Comparison of ENCODE assay signal across 8 mouse cellular contexts in the genomic region with DNA sequence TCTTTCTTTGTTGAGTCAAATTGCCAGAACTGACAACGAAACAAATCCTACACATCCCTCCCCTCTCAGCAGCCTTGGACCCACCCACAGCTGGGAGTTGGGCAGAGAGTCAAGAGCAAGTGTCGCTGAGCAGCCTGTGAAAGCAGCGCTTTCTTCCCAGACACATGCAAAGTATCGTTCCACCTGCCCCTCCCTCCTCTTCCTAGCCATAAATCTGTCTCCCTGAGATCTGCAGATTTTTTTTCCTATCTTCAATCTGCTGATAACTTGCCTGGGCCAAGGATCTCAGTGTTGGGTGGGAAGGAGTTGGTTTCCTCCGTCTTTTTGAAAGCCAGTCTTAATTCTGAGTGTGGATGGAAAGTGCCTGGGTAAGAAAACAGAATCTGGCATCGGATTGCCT.
DNase-seq lines count a peak whose midpoint lies in the region; ATAC-seq lines count a peak whose summit lies in the region.

No protein-coding gene starts in this region.

- no peak overlapping the region for H3K4me2 ChIP-seq in midbrain, embryonic 14.5 days (ENCODE audit: low read length)
- H3K4me2 ChIP-seq in midbrain, embryonic 11.5 days: no peak overlapping the region

- H3K27me3 ChIP-seq in midbrain, embryonic 14.5 days (ENCODE audit: control insufficient read depth, insufficient read depth, low read length): no peaks in the 10 kb centered on the region
- no peaks in the 10 kb centered on the region for H3K27me3 ChIP-seq in midbrain, embryonic 11.5 days (ENCODE audit: control insufficient read depth, insufficient read depth, low read length)

- H3K27ac ChIP-seq in midbrain, embryonic 14.5 days (replicated peaks; ENCODE audit: low read depth, low read length): no peak overlapping the region
- H3K27ac ChIP-seq in midbrain, embryonic 11.5 days (ENCODE audit: low read depth, low read length): no peak overlapping the region

- H3K9ac ChIP-seq in midbrain, embryonic 14.5 days (replicated peaks; ENCODE audit: low read length): no peak overlapping the region
- no peak overlapping the region for H3K9ac ChIP-seq in midbrain, embryonic 11.5 days (ENCODE audit: low read length)

- H3K4me1 ChIP-seq in midbrain, embryonic 14.5 days (ENCODE audit: control insufficient read depth, insufficient read depth, low read length): no peaks in the 10 kb centered on the region
- no peaks in the 10 kb centered on the region for H3K4me1 ChIP-seq in midbrain, embryonic 11.5 days (ENCODE audit: control insufficient read depth, insufficient read depth, low read length)

- H3K4me3 ChIP-seq in midbrain, embryonic 14.5 days (replicated peaks; ENCODE audit: low read depth, low read length): no peak overlapping the region
- H3K4me3 ChIP-seq in midbrain, embryonic 11.5 days (ENCODE audit: low read depth, low read length): no peak overlapping the region

- ATAC-seq in midbrain, embryonic 14.5 days (ENCODE audit: low FRiP score, low TSS enrichment): peak; percentile 60; the same call in 1 of the 2 replicates
- no peak for ATAC-seq in midbrain, embryonic 11.5 days (ENCODE audit: low FRiP score)

- WGBS in midbrain, embryonic 14.5 days: 58% methylated on average over 6 of the region's 6 CpGs
- WGBS in midbrain, embryonic 11.5 days: 75% methylated on average over 6 of the region's 6 CpGs

- no peaks in the 10 kb centered on the region for H3K9me3 ChIP-seq in midbrain, embryonic 14.5 days (ENCODE audit: control insufficient read depth, low read length)
- H3K9me3 ChIP-seq in midbrain, embryonic 11.5 days (ENCODE audit: control insufficient read depth, low read length): no peaks in the 10 kb centered on the region

- no peaks in the 10 kb centered on the region for H3K36me3 ChIP-seq in midbrain, embryonic 14.5 days (ENCODE audit: control insufficient read depth, insufficient read depth, low read length)
- no peaks in the 10 kb centered on the region for H3K36me3 ChIP-seq in midbrain, embryonic 11.5 days (ENCODE audit: control insufficient read depth, insufficient read depth, low read length)

- DNase-seq in cerebellum, postnatal 14 days: peak; percentile 18 to 29
- no peak for DNase-seq in cerebellum, adult 11 months
- peak; percentile 42 for DNase-seq in midbrain, embryonic 14.5 days
- DNase-seq in midbrain, embryonic 11.5 days (ENCODE audit: low spot score, missing footprints): no peak
- DNase-seq in layer of hippocampus, postnatal 14 days (ENCODE audit: low spot score in 2 of 2): peak; percentile 40 to 57
- peak; percentile 62 for DNase-seq in right cerebral cortex, postnatal 4 days
- DNase-seq in cerebellum, adult 18-20 months: no peak
- DNase-seq in liver: no peak

Comparison
In these comparisons a context has a peak if more than half of its experiments do, and no peak if none do; other contexts are left out.
1. DNase-seq: peak in cerebellum, postnatal 14 days (2 of 2), midbrain, embryonic 14.5 days (single experiment), layer of hippocampus, postnatal 14 days (2 of 2) and right cerebral cortex, postnatal 4 days (single experiment); none in cerebellum, adult 11 months (single experiment), midbrain, embryonic 11.5 days (single experiment), cerebellum, adult 18-20 months (0 of 2) and liver (single experiment).